Mouse (Mus musculus) E14TG2a.4 (cell line): ENCODE measurements around the gene Bola2.

Experiments
- H3K27me3 ChIP-seq: 2 replicates; pipeline ENCODE4 v1.6.1; 2014; ENCODE audit warnings: low read length, control low read depth; ENCODE audit not compliant: insufficient read depth
- H3K36me3 ChIP-seq: 2 replicates; pipeline ENCODE4 v1.6.1; 2014; ENCODE audit warnings: low read length, control low read depth; ENCODE audit not compliant: insufficient read depth
- H3K4me1 ChIP-seq: replicated peaks from 2 replicates; pipeline ENCODE4 v1.6.1; 2014; ENCODE audit warnings: low read depth, low read length, control low read depth
- H3K4me3 ChIP-seq: replicated peaks from 2 replicates; pipeline ENCODE4 v1.5.1; 2014; ENCODE audit warnings: mild to moderate bottlenecking, low read length
- H3K9me3 ChIP-seq: 2 replicates; pipeline ENCODE4 v1.6.1; 2014; ENCODE audit warnings: low read length, control low read depth
- CTCF ChIP-seq: conservative IDR thresholded peaks from 2 replicates; pipeline ENCODE4 v1.5.1; 2014; ENCODE audit warnings: low read length
- NANOG ChIP-seq: IDR thresholded peaks from 2 replicates; pipeline ENCODE4 v1.6.1; 2014; ENCODE audit warnings: borderline replicate concordance, low read length, mixed read lengths
- POU5F1 ChIP-seq: IDR thresholded peaks from 2 replicates; pipeline ENCODE4 v1.6.1; 2014; ENCODE audit warnings: low read length, borderline replicate concordance

Bola2 gene

DNA sequence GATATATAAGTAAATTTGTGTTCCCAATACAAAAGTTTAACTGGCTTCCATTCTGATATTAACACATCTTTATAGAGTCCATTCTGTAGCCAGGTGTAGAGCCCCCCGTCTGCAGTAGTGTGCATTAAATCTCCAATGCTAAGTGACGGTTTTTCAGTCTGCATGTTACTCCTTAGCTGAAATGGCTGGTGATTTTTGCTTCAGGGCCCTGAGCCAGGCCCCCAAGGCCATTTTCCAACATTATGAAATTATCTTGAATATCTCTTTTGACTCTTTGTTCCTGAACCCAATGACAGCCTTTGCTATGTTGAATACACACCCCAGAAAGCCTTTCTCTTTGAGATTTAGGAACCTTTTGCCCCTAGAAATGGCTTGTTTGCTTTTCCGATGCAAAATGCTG, 35.4 kb upstream of the Bola2 start:
- TF ChIP-seq NANOG, result no peak
- TF ChIP-seq POU5F1, result no peak
- TF ChIP-seq CTCF, result no peak
- Histone ChIP-seq H3K4me1 (no peaks in the 10 kb centered on the region; the same call in 1 of the 2 replicates), H3K4me3 (no peak overlapping the region), H3K9me3 (no peaks in the 10 kb centered on the region), H3K36me3 (peaks cover 50% of the 10 kb centered on the region), H3K27me3 (no peaks in the 10 kb centered on the region)

DNA sequence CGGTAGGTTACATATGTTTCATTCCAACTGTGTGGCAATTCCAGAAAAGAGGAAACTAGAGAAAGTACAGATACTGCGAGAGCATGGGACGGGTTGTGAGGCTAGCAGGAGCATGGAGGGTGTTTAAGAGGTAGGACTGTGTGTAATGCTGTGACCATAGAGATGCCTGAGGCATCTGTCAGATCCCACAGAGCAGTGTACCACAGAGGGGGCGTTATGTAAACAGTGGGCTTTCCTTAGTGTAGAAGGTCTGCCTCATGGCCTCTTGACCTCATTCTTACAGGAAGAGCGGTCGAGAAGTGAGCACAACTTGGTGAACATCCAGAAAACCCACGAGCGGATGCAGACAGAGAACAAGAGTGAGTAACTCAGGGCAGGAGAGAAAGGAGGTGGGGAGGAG, 31.6 kb upstream of the Bola2 start:
- Histone ChIP-seq H3K36me3 (peaks cover 76% of the 10 kb centered on the region), H3K4me3 (no peak overlapping the region), H3K9me3 (no peaks in the 10 kb centered on the region), H3K4me1 (no peaks in the 10 kb centered on the region; the same call in 1 of the 2 replicates), H3K27me3 (no peaks in the 10 kb centered on the region)
- TF ChIP-seq POU5F1 (no peak), CTCF (no peak), NANOG (no peak)

DNA sequence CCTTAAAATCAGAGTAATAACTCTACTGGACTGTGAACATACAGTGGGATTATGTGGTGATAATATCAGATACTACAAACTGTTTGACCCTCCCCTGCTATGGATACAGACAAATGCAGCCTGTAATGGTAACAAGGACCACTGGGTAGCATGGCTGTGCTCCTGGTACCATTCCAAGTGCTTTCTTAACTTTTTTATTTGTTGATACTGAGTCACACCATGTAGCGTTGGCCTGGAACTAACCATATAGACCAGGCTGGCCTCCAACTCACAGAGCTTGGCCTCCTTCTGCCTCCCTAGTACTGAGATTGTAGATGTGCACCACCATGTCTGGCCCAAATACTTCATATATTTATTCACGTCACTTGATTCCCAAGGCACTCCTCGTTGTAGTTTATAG, 29.9 kb upstream of the Bola2 start:
- no peaks in the 10 kb centered on the region for H3K27me3 ChIP-seq
- peaks cover 90% of the 10 kb centered on the region for H3K36me3 ChIP-seq
- TF ChIP-seq POU5F1 (no peak), CTCF (no peak), NANOG (no peak)
- H3K9me3 ChIP-seq, result no peaks in the 10 kb centered on the region
- no peak overlapping the region for H3K4me3 ChIP-seq
- peaks cover 11% of the 10 kb centered on the region for H3K4me1 ChIP-seq

DNA sequence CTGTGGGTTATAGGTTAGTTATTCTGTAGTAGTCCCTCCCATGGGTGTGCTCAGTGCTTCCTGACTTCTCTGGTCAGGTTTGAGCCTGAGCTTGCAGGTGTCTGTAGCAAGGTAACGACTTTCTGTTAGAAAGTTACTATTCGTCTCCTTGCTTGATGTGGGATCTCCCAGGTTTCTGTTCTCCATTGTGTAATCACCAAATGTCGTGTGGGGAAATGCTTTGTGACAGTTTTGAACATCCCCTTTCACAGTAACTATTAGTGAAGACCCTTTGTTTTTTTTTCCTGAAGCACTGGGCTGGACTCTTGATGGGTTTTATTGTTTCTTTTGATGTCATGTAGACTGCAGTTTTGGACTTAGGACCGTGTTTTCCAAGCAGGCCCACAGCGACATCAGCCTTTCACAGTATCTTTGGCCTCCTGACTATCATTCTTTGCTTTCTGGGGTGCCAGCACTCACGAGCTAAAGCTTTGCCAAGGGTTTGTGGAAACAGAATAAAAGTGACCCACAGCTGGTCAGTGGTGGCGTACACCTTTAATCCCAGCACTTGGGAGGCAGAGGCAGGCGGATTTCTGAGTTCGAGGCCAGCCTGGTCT, 27.6 kb upstream of the Bola2 start:
- peaks cover 30% of the 10 kb centered on the region for H3K4me1 ChIP-seq
- TF ChIP-seq NANOG (no peak), POU5F1 (no peak), CTCF (no peak)
- no peaks in the 10 kb centered on the region for H3K9me3 ChIP-seq
- no peaks in the 10 kb centered on the region for H3K27me3 ChIP-seq
- peaks cover 96% of the 10 kb centered on the region for H3K36me3 ChIP-seq
- no peak overlapping the region for H3K4me3 ChIP-seq

DNA sequence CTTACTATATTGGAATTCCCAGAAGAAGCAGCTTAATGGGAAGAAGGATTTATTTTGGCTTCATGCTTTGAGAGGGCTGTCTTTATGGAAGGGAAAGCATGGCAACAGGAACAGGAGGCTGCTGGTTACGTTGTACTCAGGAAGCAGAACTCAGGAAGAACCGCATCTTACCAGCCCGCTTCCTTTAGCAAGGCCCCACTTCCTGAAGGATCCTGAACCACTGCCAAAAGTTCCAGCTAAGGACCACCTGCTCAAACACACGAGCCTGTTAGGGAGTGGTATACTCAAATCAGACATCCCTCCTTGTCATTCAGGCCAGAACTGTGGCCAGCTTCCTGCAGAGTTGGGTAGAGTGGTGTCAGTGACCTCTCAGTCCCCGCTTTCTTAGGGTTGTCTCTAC, 26.7 kb upstream of the Bola2 start:
- TF ChIP-seq NANOG (no peak), POU5F1 (no peak), CTCF (no peak)
- Histone ChIP-seq H3K27me3 (no peaks in the 10 kb centered on the region), H3K4me1 (peaks cover 30% of the 10 kb centered on the region), H3K4me3 (no peak overlapping the region), H3K9me3 (no peaks in the 10 kb centered on the region), H3K36me3 (peaks cover 96% of the 10 kb centered on the region)

DNA sequence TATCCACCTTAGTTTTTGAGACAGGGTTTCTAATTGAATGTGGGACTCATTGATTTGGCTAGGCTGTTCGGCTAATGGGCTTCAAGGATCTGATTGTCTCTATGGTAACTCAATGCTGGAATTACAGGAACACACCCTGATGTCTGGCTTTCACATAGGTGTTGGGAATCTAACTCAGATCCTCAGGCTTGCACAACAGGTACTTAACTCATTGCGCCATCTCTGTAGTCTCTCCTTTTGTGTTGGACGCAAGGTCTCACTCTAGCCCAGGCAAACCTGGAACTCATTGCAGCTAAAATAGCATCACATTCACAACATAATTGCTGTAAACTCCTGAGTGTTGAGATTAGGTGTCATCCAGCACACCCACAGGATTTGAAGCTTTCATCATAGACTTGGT, 25.0 kb upstream of the Bola2 start:
- no peaks in the 10 kb centered on the region for H3K27me3 ChIP-seq

DNA sequence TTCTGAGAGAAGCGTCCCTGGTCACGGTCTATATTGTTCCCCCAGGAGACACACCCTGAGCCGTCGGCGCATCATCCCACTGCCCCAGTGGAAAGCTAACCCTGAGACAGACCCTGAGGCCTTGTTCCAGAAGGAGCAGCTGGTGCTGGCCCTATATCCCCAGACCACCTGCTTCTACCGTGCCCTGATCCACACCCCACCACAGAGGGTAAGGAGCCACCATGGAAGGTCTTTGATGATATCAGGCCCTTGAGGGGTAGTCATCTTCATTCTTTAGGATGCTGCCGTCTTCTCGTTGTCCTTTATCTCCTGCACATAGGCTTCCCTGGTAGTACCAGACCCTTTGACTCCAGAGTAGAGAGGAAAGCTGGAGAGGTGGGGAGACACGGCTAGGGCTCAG, 23.1 kb upstream of the Bola2 start:
- no peak overlapping the region for H3K4me3 ChIP-seq
- no peak for TF ChIP-seq POU5F1
- TF ChIP-seq CTCF, result no peak
- TF ChIP-seq NANOG, result no peak
- no peaks in the 10 kb centered on the region for H3K9me3 ChIP-seq
- peaks cover 91% of the 10 kb centered on the region for H3K36me3 ChIP-seq
- H3K27me3 ChIP-seq, result no peaks in the 10 kb centered on the region
- peaks cover 30% of the 10 kb centered on the region for H3K4me1 ChIP-seq

More for the DNA sequence above, 25.0 kb upstream of the Bola2 start:
- Histone ChIP-seq H3K4me1 (peaks cover 30% of the 10 kb centered on the region), H3K9me3 (no peaks in the 10 kb centered on the region), H3K4me3 (no peak overlapping the region), H3K36me3 (peaks cover 95% of the 10 kb centered on the region)
- TF ChIP-seq NANOG (no peak), POU5F1 (no peak), CTCF (no peak)

DNA sequence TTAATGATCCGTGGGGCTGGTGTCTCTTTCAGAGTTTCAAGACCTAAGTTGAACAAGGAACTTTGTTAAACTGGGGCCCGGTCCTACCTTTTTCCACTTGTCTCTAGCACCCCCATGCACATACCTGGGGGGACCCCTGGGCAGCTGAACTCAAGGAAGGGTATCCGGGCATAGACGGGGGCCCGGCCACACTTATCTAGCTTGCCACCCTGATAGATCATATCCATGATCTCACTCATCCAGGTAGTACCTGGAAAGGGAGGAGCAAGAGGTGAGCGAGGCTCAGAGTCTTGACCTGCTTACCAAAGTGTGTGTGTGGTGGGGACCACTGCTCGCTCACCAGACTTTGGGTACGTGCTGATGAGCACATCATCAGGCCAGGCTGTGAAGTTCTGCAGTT, 20.1 kb upstream of the Bola2 start:
- TF ChIP-seq POU5F1 (no peak), CTCF (no peak), NANOG (no peak)
- Histone ChIP-seq H3K9me3 (no peaks in the 10 kb centered on the region), H3K4me1 (peaks cover 28% of the 10 kb centered on the region), H3K27me3 (no peaks in the 10 kb centered on the region), H3K36me3 (peaks cover 79% of the 10 kb centered on the region), H3K4me3 (no peak overlapping the region)

DNA sequence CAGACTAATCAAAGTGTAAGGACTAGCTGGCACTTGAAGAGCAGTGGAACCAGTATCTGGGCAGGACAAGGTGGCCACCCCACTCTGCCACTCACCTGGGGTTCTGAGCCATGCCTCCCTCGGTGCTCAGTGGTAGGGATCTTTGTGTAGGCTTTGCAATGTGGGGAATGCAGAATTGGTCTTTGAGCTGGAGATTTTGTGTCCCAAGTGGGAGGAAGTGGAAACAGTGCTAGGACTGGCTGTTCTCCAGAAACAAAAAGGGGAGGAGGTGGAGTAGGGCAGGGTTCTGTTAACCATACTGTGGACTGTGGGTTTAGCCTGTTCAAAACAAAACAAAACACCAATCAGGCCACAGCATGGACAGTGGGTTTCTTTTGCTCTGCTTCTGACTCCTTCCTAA, 19.0 kb upstream of the Bola2 start, which contains the start of gene Sult1a1:
Gene Sult1a1 (minus strand): TSS at position 226 of the 400 bp plus-strand sequence.
- no peak for TF ChIP-seq POU5F1
- no peak for TF ChIP-seq CTCF
- TF ChIP-seq NANOG, result no peak
- no peaks in the 10 kb centered on the region for H3K27me3 ChIP-seq
- peaks cover 68% of the 10 kb centered on the region for H3K36me3 ChIP-seq
- no peaks in the 10 kb centered on the region for H3K9me3 ChIP-seq
- peaks cover 20% of the 10 kb centered on the region for H3K4me1 ChIP-seq
- no peak within 1 kb of the TSS for H3K4me3 ChIP-seq
